Mouse (Mus musculus) adrenal gland, postnatal 36 days (tissue): ENCODE data around the gene Kcnk10. TPM values are rescaled to one million over a fixed set of nuclear protein-coding genes. Genes with fewer than 3 reads are reported as not detected.

ENCODE experiments used
- DNase-seq, 2 experiments: peaks; one replicate each; pipeline ENCODE4 v3.0.0; 2021; ENCODE audit warnings: mixed read lengths in 1 of 2
- total RNA-seq, 2 experiments: library from RNA; stranded (reverse); gene quantifications; 2 replicates each; pipeline ENCODE4 v1.2.3; 2021

Kcnk10 gene
- total RNA-seq, 2 experiments from 2014 or later: 0.03 to 0.10 TPM

DNA sequence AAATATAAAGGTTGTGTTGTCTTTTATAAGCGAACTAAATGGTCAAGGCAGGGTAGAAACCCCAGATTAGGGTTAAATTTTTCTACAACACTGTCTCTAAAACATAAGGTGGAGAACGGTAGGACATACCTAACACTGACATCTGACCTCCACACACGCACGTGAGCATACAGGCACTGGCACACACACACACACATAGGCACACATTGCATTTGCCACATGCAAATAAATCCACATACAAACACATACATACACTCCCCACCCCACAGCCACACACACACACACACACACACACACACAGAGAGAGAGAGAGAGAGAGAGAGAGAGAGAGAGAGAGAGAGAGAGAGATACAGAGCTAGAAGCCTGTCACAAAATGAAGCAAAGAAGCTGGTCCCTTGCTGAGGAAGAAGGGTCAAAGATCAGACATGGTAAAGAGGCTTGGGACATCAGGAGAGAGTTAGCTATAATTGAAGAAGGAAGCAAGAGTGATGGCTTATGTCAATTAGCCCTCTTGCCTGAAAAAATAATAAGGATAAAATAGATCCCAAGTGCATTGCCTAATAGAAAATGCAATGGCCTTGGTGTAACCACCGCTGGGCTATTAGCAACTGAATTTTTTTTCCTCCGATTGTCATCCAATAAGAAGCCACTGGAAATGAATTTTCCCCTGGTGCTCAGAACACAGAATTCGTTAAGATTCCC, 58.1 kb downstream of the Kcnk10 start:
- DNase-seq: no peak

GRCm38 (mm10) chr12:98505601-98506000, 72.5 kb downstream of the Kcnk10 start:
- DNase-seq: no peak

DNA sequence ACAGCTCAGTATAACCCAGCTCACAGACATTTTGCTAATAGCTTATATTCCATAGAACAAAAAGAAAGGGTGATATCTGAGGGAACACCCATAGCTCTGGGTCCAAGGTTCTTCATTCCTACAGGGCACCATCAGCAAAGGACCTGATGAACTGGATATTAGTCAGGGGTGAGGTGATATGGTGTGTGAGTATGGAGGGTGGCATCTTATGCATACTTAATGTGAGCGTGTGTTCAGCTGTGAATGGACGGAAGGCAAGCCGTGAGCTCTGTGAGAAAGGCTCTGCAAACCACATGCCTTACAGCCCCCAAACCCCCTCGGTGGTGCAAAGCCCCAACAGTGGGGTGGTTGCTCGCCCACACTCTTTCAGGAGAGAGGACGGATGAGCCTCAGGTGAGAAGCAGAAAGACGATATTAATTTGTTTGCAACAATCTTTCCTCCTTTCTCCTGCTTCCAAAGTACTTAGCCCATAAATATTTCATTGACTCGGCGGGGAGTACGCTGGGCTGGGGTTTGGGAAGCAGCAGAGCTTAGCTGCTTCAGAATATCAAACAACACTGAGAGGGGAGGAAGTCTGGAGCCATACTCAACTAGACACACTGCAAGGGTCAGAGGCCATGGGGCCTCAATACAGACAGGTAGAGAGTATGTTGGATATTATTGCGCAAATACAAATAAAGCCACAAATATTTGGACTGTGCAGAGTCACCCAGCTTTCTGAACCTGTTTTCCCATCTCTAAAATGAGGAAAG, 76.4 kb downstream of the Kcnk10 start:
- DNase-seq: no peak

DNA sequence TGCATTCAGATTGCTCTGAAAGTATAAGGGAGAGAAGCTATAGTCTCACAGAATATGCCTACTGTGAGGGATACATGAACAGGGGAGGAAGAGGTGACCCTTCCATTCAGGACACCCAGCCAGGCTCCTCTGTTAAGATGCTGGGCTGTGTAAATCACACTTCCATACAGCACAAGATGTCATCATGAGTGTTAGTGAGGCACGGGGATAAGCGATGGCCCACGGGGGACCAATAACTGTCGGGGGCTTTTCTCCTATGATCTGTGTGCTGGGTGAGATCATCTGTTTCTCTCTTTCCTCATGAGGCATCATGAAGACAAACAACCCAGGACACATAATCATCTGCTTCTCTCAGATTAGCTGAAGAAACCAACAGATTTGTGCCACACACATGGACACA, 77.1 kb downstream of the Kcnk10 start:
- no peak for DNase-seq

- DNase-seq: no peak
These were observed 96.7 kb downstream of the Kcnk10 start for GRCm38 (mm10) chr12:98481460-98481859.

DNA sequence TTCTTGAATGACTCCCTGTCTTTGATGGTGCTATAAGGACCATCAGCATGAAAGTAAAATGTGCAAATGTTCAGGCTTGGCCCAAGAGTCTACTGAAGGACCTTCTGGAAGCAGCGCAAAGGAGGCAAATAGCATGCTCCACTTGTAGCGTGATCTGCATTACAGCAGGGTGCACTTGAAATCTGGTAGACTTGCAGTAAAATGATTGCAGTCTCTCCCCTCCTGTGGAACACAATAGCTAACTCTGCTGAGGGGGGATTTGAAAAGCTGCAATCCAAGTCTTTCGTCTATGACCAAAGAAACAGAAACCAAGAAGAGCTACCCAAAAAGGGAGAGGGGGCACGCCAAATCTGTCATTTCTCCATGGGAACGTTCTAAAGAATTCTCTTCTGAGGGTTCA, 97.1 kb downstream of the Kcnk10 start:
- DNase-seq: no peak

- DNase-seq: no peak
These were observed 100.2 kb downstream of the Kcnk10 start for GRCm38 (mm10) chr12:98477673-98478461.

DNA sequence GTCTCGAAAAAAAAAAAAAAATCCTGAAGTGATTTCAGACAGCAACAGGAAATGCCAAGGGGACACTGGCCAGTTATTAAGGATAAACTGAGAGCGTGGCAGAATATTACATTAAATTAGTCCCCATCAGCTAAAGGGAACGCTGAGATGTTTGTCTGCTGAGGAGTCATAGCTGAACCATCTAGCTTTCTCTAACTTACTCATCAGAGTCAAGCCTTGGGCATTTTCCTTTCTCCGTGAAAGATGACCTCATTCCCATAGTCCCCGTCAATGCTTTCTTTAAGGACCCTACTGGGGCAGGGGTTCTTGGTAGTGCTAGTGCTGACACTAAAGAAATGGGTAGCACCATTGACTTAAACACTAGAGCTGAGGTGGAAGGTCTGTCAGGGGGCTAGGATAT, 106.9 kb downstream of the Kcnk10 start:
- no peak for DNase-seq

GRCm38 (mm10) chr12:98470097-98470496, 108.0 kb downstream of the Kcnk10 start:
- DNase-seq: no peak

GRCm38 (mm10) chr12:98467793-98468192, 110.3 kb downstream of the Kcnk10 start:
- DNase-seq: no peak

- DNase-seq: peak; percentile 14 to 29
These were observed 118.2 kb downstream of the Kcnk10 start for GRCm38 (mm10) chr12:98459889-98460288.

GRCm38 (mm10) chr12:98458944-98459343, 119.2 kb downstream of the Kcnk10 start:
- no peak for DNase-seq

DNA sequence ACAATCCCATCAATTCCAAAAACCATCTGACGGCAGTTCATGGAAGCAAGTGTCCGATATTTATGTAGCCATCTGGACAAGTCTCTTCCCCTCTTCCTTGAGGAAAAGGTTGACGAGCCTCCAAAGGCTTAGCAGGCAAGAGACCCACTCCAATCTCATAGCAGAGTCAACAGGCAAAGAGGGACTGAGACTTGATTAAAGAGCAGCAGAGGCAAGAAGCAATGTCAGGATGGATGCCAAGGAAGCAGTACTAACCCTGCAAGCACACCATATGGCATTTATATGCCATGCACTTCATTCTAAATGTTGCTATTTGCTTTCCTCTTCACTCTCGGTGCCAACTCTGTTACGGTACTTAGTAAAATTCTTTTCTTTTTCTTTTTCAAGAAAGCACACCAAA, 119.6 kb downstream of the Kcnk10 start:
- DNase-seq: no peak

GRCm38 (mm10) chr12:98453161-98453560, 124.9 kb downstream of the Kcnk10 start:
- no peak for DNase-seq

GRCm38 (mm10) chr12:98452646-98453045, 125.5 kb downstream of the Kcnk10 start:
- no peak for DNase-seq

GRCm38 (mm10) chr12:98445637-98446036, 132.5 kb downstream of the Kcnk10 start:
- no peak for DNase-seq

GRCm38 (mm10) chr12:98444860-98445259, 133.2 kb downstream of the Kcnk10 start:
- DNase-seq: no peak

DNA sequence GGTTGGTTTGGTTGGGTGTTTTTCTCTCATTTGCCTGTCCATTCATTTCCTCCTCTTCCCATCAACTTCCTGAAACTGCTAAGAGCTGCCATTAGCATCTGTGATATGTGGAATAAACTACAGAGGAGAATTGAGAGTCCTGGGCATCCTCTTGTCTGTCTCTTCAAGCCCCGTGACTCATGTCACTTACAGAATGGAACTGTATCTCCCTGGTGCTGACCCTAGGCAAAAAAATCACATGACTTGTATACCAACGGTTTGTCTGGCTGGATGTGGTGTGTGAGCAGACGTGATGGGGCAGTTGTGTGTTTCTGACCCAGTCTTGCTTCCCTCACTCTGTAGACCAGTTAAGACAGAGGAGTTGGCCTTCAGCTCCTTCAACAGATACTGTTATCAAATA, 134.4 kb downstream of the Kcnk10 start:
- DNase-seq: no peak

GRCm38 (mm10) chr12:98438080-98438479, 140.0 kb downstream of the Kcnk10 start:
- peak in 1 of 2 experiments; percentile 25 for DNase-seq

DNA sequence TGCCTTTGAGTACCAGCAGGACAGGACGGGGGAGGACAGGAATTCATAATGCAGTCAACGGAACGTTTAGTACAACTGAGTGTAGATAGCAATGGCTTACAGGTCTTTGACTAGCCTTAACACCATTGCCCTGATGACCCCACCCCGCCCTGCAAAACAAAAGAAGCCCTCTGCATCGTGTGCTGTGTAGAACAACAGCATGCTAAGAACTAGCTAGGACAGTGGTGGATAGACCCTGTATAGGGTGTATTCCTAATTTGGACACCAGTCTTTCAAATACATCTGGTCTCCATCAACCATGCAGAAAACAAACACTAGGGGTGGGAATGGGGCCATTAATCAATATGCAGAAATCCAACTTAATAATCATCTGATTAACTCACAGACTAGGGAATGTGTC, 147.4 kb downstream of the Kcnk10 start:
- DNase-seq: no peak

- no peak for DNase-seq
These were observed 156.8 kb downstream of the Kcnk10 start for GRCm38 (mm10) chr12:98421340-98421739.

GRCm38 (mm10) chr12:98419849-98420248, 158.3 kb downstream of the Kcnk10 start:
- no peak for DNase-seq

DNA sequence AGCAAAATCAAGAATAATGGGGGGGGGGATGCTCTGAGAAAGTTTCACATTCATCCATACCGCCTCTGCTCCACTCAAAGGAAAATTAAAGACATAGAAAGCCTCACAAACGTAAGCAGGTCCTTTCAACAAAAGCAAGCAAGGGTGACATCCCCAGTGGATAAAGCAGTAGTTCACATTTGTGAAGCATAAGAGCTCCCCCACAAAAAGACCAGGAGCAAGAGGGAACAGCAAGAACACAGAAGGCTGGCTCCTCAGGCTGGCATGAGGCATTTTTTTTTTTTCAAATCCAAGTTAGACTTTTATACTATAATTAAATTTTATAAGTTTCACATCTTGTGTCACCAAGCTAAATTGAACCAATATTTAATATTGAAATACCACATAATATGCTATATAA, 168.5 kb downstream of the Kcnk10 start:
- no peak for DNase-seq
